ENCODE assay signal across 8 mouse cellular contexts in genomic region chr7:130770707-130771106, GRCm38 (mm10). TPM values are rescaled to one million over a fixed set of nuclear protein-coding genes. Genes with fewer than 3 reads are reported as not detected.
DNase-seq lines count a peak whose midpoint lies in the region; ATAC-seq and TF ChIP-seq lines count a peak whose summit lies in the region.

No protein-coding gene starts in this region.

- TF ChIP-seq CTCF in kidney, adult 2 months (conservative IDR thresholded peaks at IDR 0.05; ENCODE audit: insufficient read depth, insufficient read length, low read depth, low read length) = peak; percentile 88

- no peak for ATAC-seq in hindbrain, embryonic 11.5 days (ENCODE audit: low FRiP score)
- no peak for ATAC-seq in hindbrain, embryonic 12.5 days (ENCODE audit: low FRiP score)
- no peak for ATAC-seq in neural tube, embryonic 11.5 days (ENCODE audit: insufficient read depth, low FRiP score, low TSS enrichment)

- H3K4me3 ChIP-seq in hindbrain, embryonic 11.5 days (ENCODE audit: low read depth, low read length) = no peak overlapping the region
- no peak overlapping the region for H3K4me3 ChIP-seq in hindbrain, embryonic 12.5 days
- no peak overlapping the region for H3K4me3 ChIP-seq in kidney, adult 2 months (ENCODE audit: insufficient read depth, low read depth, low read length)
- no peak overlapping the region for H3K4me3 ChIP-seq in limb, embryonic 10.5 days
- H3K4me3 ChIP-seq in neural tube, embryonic 11.5 days (ENCODE audit: low read depth, low read length) = no peak overlapping the region

- TF ChIP-seq POLR2A in kidney, adult 2 months (IDR thresholded peaks at IDR 0.05; ENCODE audit: low read depth, low read length) = no peak

- H3K36me3 ChIP-seq in hindbrain, embryonic 11.5 days (ENCODE audit: control insufficient read depth, insufficient read depth, low read length) = no peaks in the 10 kb centered on the region
- H3K36me3 ChIP-seq in hindbrain, embryonic 12.5 days = 0 out of 2 replicates have a peak, but pooled peaks cover 8% of the 10 kb centered on the region
- H3K36me3 ChIP-seq in kidney, adult 2 months (ENCODE audit: control insufficient read depth, insufficient read depth, low read length) = no peaks in the 10 kb centered on the region
- peaks cover 6% of the 10 kb centered on the region for H3K36me3 ChIP-seq in limb, embryonic 10.5 days
- H3K36me3 ChIP-seq in neural tube, embryonic 11.5 days (ENCODE audit: control insufficient read depth, insufficient read depth, low read length) = no peaks in the 10 kb centered on the region

- no peaks in the 10 kb centered on the region for H3K9me3 ChIP-seq in hindbrain, embryonic 11.5 days (ENCODE audit: control insufficient read depth, low read length)
- H3K9me3 ChIP-seq in hindbrain, embryonic 12.5 days (replicated peaks) = no peaks in the 10 kb centered on the region
- no peaks in the 10 kb centered on the region for H3K9me3 ChIP-seq in limb, embryonic 10.5 days (replicated peaks)
- no peaks in the 10 kb centered on the region; the same call in 1 of the 2 replicates for H3K9me3 ChIP-seq in neural tube, embryonic 11.5 days (ENCODE audit: control insufficient read depth, low read length)

- no peaks in the 10 kb centered on the region for H3K27me3 ChIP-seq in hindbrain, embryonic 11.5 days (ENCODE audit: control insufficient read depth, insufficient read depth, low read length)
- no peaks in the 10 kb centered on the region for H3K27me3 ChIP-seq in hindbrain, embryonic 12.5 days
- H3K27me3 ChIP-seq in kidney, adult 2 months (replicated peaks; ENCODE audit: control insufficient read depth, insufficient read depth, low read length) = no peaks in the 10 kb centered on the region
- no peaks in the 10 kb centered on the region for H3K27me3 ChIP-seq in limb, embryonic 10.5 days (ENCODE audit: low read depth, poor library complexity, severe bottlenecking)
- H3K27me3 ChIP-seq in neural tube, embryonic 11.5 days (ENCODE audit: control insufficient read depth, insufficient read depth, low read length) = no peaks in the 10 kb centered on the region

- no peak overlapping the region for H3K4me2 ChIP-seq in hindbrain, embryonic 11.5 days (replicated peaks; ENCODE audit: low read depth, low read length)
- H3K4me2 ChIP-seq in hindbrain, embryonic 12.5 days (replicated peaks) = no peak overlapping the region
- no peak overlapping the region for H3K4me2 ChIP-seq in neural tube, embryonic 11.5 days (ENCODE audit: low read depth)

- H3K27ac ChIP-seq in hindbrain, embryonic 11.5 days (ENCODE audit: low read depth, low read length) = no peak overlapping the region
- H3K27ac ChIP-seq in hindbrain, embryonic 12.5 days = no peak overlapping the region
- H3K27ac ChIP-seq in kidney, adult 2 months (ENCODE audit: insufficient read depth, low read depth, low read length) = no peak overlapping the region
- no peak overlapping the region for H3K27ac ChIP-seq in limb, embryonic 10.5 days
- no peak overlapping the region for H3K27ac ChIP-seq in neural tube, embryonic 11.5 days (ENCODE audit: low read depth, low read length)

- no peak overlapping the region for H3K9ac ChIP-seq in hindbrain, embryonic 11.5 days (ENCODE audit: low read depth, low read length)
- H3K9ac ChIP-seq in hindbrain, embryonic 12.5 days = no peak overlapping the region
- no peak overlapping the region for H3K9ac ChIP-seq in neural tube, embryonic 11.5 days (ENCODE audit: low read length)

- WGBS in hindbrain, embryonic 11.5 days = 41% methylated on average over 3 of the region's 3 CpGs
- 35% methylated on average over 3 of the region's 3 CpGs for WGBS in hindbrain, embryonic 12.5 days
- WGBS in kidney, adult 2 months = 21% methylated on average over 3 of the region's 3 CpGs
- WGBS in limb, embryonic 10.5 days = 42% methylated on average over 3 of the region's 3 CpGs
- 33% methylated on average over 3 of the region's 3 CpGs for WGBS in neural tube, embryonic 11.5 days

- DNase-seq in hindbrain, embryonic 11.5 days (ENCODE audit: low spot score) = peak; percentile 86
- DNase-seq in c-Kit-positive CD71-positive TER-119-positive erythroid progenitor cells, embryonic 14.5 days (ENCODE audit: low spot score) = peak; percentile 45
- DNase-seq in forelimb bud, embryonic 11.5 days (ENCODE audit: low read depth, low spot score) = peak; percentile 82
- peak; percentile 85 for DNase-seq in kidney, adult 2 months
- peak; percentile 83 for DNase-seq in limb, embryonic 10.5 days (ENCODE audit: low spot score)
- DNase-seq in neural tube, embryonic 11.5 days (ENCODE audit: low spot score) = peak; percentile 82
- peak; percentile 49 for DNase-seq in telencephalon, adult 2 months (ENCODE audit: low read depth, low spot score)

- H3K4me1 ChIP-seq in hindbrain, embryonic 11.5 days (replicated peaks; ENCODE audit: control insufficient read depth, insufficient read depth, low read length) = no peaks in the 10 kb centered on the region
- H3K4me1 ChIP-seq in hindbrain, embryonic 12.5 days = peaks cover 2% of the 10 kb centered on the region; the same call in 1 of the 2 replicates
- H3K4me1 ChIP-seq in kidney, adult 2 months (ENCODE audit: control insufficient read depth, insufficient read depth, low read length) = no peaks in the 10 kb centered on the region
- H3K4me1 ChIP-seq in limb, embryonic 10.5 days = no peaks in the 10 kb centered on the region
- no peaks in the 10 kb centered on the region for H3K4me1 ChIP-seq in neural tube, embryonic 11.5 days (ENCODE audit: control insufficient read depth, insufficient read depth, low read length)

RNA-seq across cellular contexts. Expression of gene Btbd16, which starts 3.2 kb away (rescaled TPM):
- polyA plus RNA-seq in hindbrain, embryonic 11.5 days (2014; fragmentation: Nextera tagmentation; extraction: Ambion mirVana) = 0.08 TPM in 1 of 2 replicates, not detected in the other
- polyA plus RNA-seq in hindbrain, embryonic 12.5 days (2016; fragmentation: Nextera tagmentation; extraction: Ambion mirVana) = not detected in 2 replicates
- polyA plus RNA-seq in kidney, adult 2 months (2012; rRNA removed) = 0.06 and 0.12 TPM in 2 replicates
- polyA plus RNA-seq in limb, embryonic 10.5 days (2016; fragmentation: Nextera tagmentation; extraction: Ambion mirVana) = not detected in 2 replicates
- polyA plus RNA-seq in neural tube, embryonic 11.5 days (2014; fragmentation: Nextera tagmentation; extraction: Ambion mirVana) = not detected in 2 replicates
